Mouse (Mus musculus): Measurements from ENCODE around the gene Gm10912. TPM values are rescaled to one million over a fixed set of nuclear protein-coding genes. Genes with fewer than 3 reads are reported as not detected.
"Not testable (repeated sequence)": the region's sequence is repeated elsewhere in the genome, so short reads cannot be mapped to it uniquely, and the experiment has no call there.

Gene Gm10912
- total RNA-seq, 2 experiments from 2014 or later = not detected

GRCm38 (mm10) chr2:104062665-104063064 lies 3.0 kb upstream of the Gm10912 start:
- no peak for ATAC-seq (ENCODE audit: poor library complexity, severe bottlenecking)

- no peak for ATAC-seq (ENCODE audit: poor library complexity, severe bottlenecking)
These were observed 1.5 kb upstream of the Gm10912 start for GRCm38 (mm10) chr2:104064152-104064551.

GRCm38 (mm10) chr2:104068450-104068849 lies 2.8 kb downstream of the Gm10912 start, which contains the start of gene Gm10799:
Gm10799 (minus strand) TSS chr2:104068550.
- not testable (repeated sequence) for ATAC-seq (ENCODE audit: poor library complexity, severe bottlenecking)

- peak; percentile 94 for ATAC-seq (ENCODE audit: poor library complexity, severe bottlenecking)
These were observed 4.1 kb downstream of the Gm10912 start, which contains the start of gene Cd59b for GRCm38 (mm10) chr2:104069704-104070185. Cd59b (plus strand) TSS chr2:104069849.

- ATAC-seq (ENCODE audit: poor library complexity, severe bottlenecking) = peak; percentile 43
These were observed 12.7 kb downstream of the Gm10912 start for GRCm38 (mm10) chr2:104078285-104078684.

- not testable (repeated sequence) for ATAC-seq (ENCODE audit: poor library complexity, severe bottlenecking)
These were observed 15.9 kb downstream of the Gm10912 start for GRCm38 (mm10) chr2:104081436-104082050.

- no peak for ATAC-seq (ENCODE audit: poor library complexity, severe bottlenecking)
These were observed 16.8 kb downstream of the Gm10912 start for GRCm38 (mm10) chr2:104082474-104082873.

- ATAC-seq (ENCODE audit: poor library complexity, severe bottlenecking) = not testable (repeated sequence)
These were observed 18.4 kb downstream of the Gm10912 start for GRCm38 (mm10) chr2:104084027-104084426.

GRCm38 (mm10) chr2:104087562-104087961 lies 21.9 kb downstream of the Gm10912 start:
- not testable (repeated sequence) for ATAC-seq (ENCODE audit: poor library complexity, severe bottlenecking)

- ATAC-seq (ENCODE audit: poor library complexity, severe bottlenecking) = no peak
These were observed 27.7 kb downstream of the Gm10912 start for GRCm38 (mm10) chr2:104093305-104093704.

GRCm38 (mm10) chr2:104095741-104096213 lies 30.2 kb downstream of the Gm10912 start, which contains the start of gene Cd59a:
Cd59a (plus strand) TSS chr2:104095801.
- peak; percentile 81 for ATAC-seq (ENCODE audit: poor library complexity, severe bottlenecking)

GRCm38 (mm10) chr2:104096256-104096655 lies 30.6 kb downstream of the Gm10912 start:
- no peak for ATAC-seq (ENCODE audit: poor library complexity, severe bottlenecking)

GRCm38 (mm10) chr2:104096796-104097195 lies 31.2 kb downstream of the Gm10912 start:
- not testable (repeated sequence) for ATAC-seq (ENCODE audit: poor library complexity, severe bottlenecking)

GRCm38 (mm10) chr2:104097396-104097795 lies 31.8 kb downstream of the Gm10912 start:
- ATAC-seq (ENCODE audit: poor library complexity, severe bottlenecking) = not testable (repeated sequence)

- ATAC-seq (ENCODE audit: poor library complexity, severe bottlenecking) = peak; percentile 39
These were observed 33.1 kb downstream of the Gm10912 start for GRCm38 (mm10) chr2:104098529-104099230.

- no peak for ATAC-seq (ENCODE audit: poor library complexity, severe bottlenecking)
These were observed 33.6 kb downstream of the Gm10912 start for GRCm38 (mm10) chr2:104099231-104099585.

- ATAC-seq (ENCODE audit: poor library complexity, severe bottlenecking) = no peak
These were observed 34.3 kb downstream of the Gm10912 start for GRCm38 (mm10) chr2:104099946-104100345.

GRCm38 (mm10) chr2:104104800-104105199 lies 39.2 kb downstream of the Gm10912 start:
- no peak for ATAC-seq (ENCODE audit: poor library complexity, severe bottlenecking)

- ATAC-seq (ENCODE audit: poor library complexity, severe bottlenecking) = not testable (repeated sequence)
These were observed 43.4 kb downstream of the Gm10912 start for GRCm38 (mm10) chr2:104109021-104109420.

GRCm38 (mm10) chr2:104109528-104109927 lies 43.9 kb downstream of the Gm10912 start:
- no peak for ATAC-seq (ENCODE audit: poor library complexity, severe bottlenecking)

GRCm38 (mm10) chr2:104110031-104110430 lies 44.4 kb downstream of the Gm10912 start:
- ATAC-seq (ENCODE audit: poor library complexity, severe bottlenecking) = no peak
